Mouse (Mus musculus) forebrain, embryonic 15.5 days (tissue): Measurements from ENCODE around the gene B3galt6. TPM values are rescaled to one million over a fixed set of nuclear protein-coding genes. Genes with fewer than 3 reads are reported as not detected.

ENCODE experiments used
- ATAC-seq: fragments of 200-750 bp; cut with Nextera tagmentation; replicated peaks from 2 replicates; pipeline ENCODE4 v1.8.0; 2017; ENCODE audit warnings: mild to moderate bottlenecking, moderate TSS enrichment, moderate library complexity
- H3K27ac ChIP-seq: fragments of 300-500 bp; sonication (generic); replicated peaks from 2 replicates; pipeline ENCODE4 v1.5.1; 2015; ENCODE audit warnings: mild to moderate bottlenecking, inconsistent platforms
- H3K27me3 ChIP-seq: fragments of 300-500 bp; sonication (generic); 2 replicates; pipeline ENCODE4 v1.6.1; 2015; ENCODE audit warnings: inconsistent platforms
- H3K36me3 ChIP-seq: fragments of 300-500 bp; sonication (generic); 2 replicates; pipeline ENCODE4 v1.6.1; 2015; ENCODE audit warnings: mild to moderate bottlenecking, inconsistent platforms
- H3K4me1 ChIP-seq: fragments of 300-500 bp; sonication (generic); 2 replicates; pipeline ENCODE4 v1.6.1; 2015; ENCODE audit warnings: inconsistent platforms
- H3K4me2 ChIP-seq: fragments of 300-500 bp; sonication (generic); replicated peaks from 2 replicates; pipeline ENCODE4 v1.6.1; 2015; ENCODE audit warnings: mild to moderate bottlenecking, inconsistent platforms
- H3K4me3 ChIP-seq: fragments of 300-500 bp; sonication (generic); 2 replicates; pipeline ENCODE4 v1.5.1; 2015; ENCODE audit warnings: mild to moderate bottlenecking, inconsistent platforms
- H3K9ac ChIP-seq: fragments of 300-500 bp; sonication (generic); replicated peaks from 2 replicates; pipeline ENCODE4 v1.6.1; 2015; ENCODE audit warnings: mild to moderate bottlenecking, inconsistent platforms
- H3K9me3 ChIP-seq: fragments of 300-500 bp; sonication (generic); 2 replicates; pipeline ENCODE4 v1.6.1; 2016; ENCODE audit warnings: inconsistent platforms
- WGBS: fragments of 180-500 bp; shearing (Covaris S2); methylation state at CpG from one replicate; pipeline ENCODE4 v1.1.7; 2015; ENCODE audit warnings: mixed read lengths; 5-methylcytosine and 5-hydroxymethylcytosine counted together
- polyA plus RNA-seq: library from polyadenylated mRNA; unstranded; fragments of >200 nt; fragmentation: Nextera tagmentation; extraction: Ambion mirVana; gene quantifications from 2 replicates; pipeline ENCODE4 v1.2.1, GENCODE M21; 2015

B3galt6 gene
- polyA plus RNA-seq, 1 experiment from 2014 or later = 30.2 TPM

DNA sequence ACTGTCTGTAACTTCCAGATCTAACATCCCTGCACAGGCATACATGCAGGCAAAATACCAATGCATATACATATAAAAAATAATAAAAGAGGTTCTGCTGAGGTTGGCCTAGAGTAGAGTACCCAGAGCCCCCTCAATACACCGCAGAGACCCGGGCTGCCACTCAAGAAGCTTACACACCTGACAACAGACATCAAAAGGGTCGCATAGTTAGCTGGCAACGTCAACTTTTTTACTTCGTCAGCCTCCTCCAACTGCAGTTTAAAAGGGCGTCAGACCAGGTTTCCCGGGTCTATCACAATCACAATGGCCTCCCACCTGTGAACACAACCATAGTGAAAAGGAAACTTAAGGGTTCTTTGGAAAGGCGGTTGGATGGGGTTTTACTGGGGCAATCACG lies 31.1 kb upstream of the B3galt6 start:
- Histone ChIP-seq H3K9ac (no peak overlapping the region), H3K9me3 (no peaks in the 10 kb centered on the region), H3K4me3 (no peak overlapping the region), H3K4me1 (no peaks in the 10 kb centered on the region), H3K27ac (no peak overlapping the region), H3K27me3 (no peaks in the 10 kb centered on the region), H3K36me3 (0 out of 2 replicates have a peak, but pooled peaks cover 4% of the 10 kb centered on the region), H3K4me2 (no peak overlapping the region)
- no peak for ATAC-seq
- 81% methylated on average over 9 of the region's 9 CpGs for WGBS

DNA sequence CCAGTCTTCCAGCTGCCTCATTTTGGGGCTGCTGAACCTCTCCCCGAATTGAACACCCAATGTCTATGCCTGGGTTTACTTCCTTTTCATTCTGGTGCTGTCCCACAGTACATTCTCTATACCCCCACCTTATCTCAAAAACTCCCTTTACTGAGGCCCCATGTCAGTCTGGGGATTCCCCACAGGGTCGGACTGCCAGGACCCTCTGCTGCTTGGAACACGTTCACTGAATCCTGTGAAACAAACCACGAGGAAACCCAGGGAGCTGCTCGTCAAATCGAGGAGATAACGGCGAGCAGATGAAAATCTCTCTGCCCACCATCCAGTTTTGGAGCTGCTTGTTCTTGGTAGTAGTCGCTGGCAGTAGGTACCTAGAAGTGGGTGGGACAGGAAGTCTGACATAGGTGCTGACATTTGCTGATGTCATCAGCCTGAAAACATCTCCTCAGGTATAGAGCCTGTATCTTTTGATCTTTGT lies 29.5 kb upstream of the B3galt6 start:
- no peak for ATAC-seq
- 86% methylated on average over 9 of the region's 9 CpGs for WGBS

GRCm38 (mm10) chr4:156021381-156021780 lies 28.9 kb upstream of the B3galt6 start:
- Histone ChIP-seq H3K36me3 (no peaks in the 10 kb centered on the region), H3K4me1 (no peaks in the 10 kb centered on the region), H3K9me3 (no peaks in the 10 kb centered on the region), H3K4me3 (no peak overlapping the region), H3K27ac (no peak overlapping the region), H3K27me3 (no peaks in the 10 kb centered on the region), H3K4me2 (no peak overlapping the region), H3K9ac (no peak overlapping the region)
- no peak for ATAC-seq
- 86% methylated on average over 3 of the region's 3 CpGs for WGBS

More for the DNA sequence above, 29.5 kb upstream of the B3galt6 start:
- Histone ChIP-seq H3K27ac (no peak overlapping the region), H3K4me3 (no peak overlapping the region), H3K9ac (no peak overlapping the region), H3K27me3 (no peaks in the 10 kb centered on the region), H3K4me1 (no peaks in the 10 kb centered on the region), H3K36me3 (no peaks in the 10 kb centered on the region), H3K4me2 (no peak overlapping the region), H3K9me3 (no peaks in the 10 kb centered on the region)

GRCm38 (mm10) chr4:156019771-156020170 lies 27.3 kb upstream of the B3galt6 start:
- H3K27me3 ChIP-seq = no peaks in the 10 kb centered on the region
- no peaks in the 10 kb centered on the region for H3K9me3 ChIP-seq
- H3K9ac ChIP-seq = no peak overlapping the region
- no peak overlapping the region for H3K27ac ChIP-seq
- no peaks in the 10 kb centered on the region for H3K4me1 ChIP-seq
- peaks cover 5% of the 10 kb centered on the region; the same call in 1 of the 2 replicates for H3K36me3 ChIP-seq
- 90% methylated on average over 12 of the region's 12 CpGs for WGBS
- no peak overlapping the region for H3K4me3 ChIP-seq
- no peak for ATAC-seq
- no peak overlapping the region for H3K4me2 ChIP-seq

DNA sequence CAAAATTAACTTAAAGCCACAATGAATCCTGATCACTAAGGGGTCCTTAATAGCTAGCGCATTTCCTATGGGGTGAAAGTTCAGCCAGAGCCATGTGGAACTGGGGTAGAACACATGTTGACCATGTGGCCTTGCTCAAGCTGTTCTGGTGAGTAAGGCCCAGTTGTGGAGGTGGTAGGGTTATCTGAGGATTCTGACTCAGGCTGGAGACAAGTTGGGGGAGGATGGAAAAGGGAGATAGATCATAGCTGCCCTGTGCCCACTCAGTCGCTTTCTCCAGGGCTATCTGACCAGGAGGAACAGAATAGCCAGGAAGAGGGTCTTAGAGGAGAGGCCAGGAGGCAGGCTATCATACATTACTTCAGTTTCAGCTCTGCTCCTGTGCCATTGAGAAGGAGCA lies 22.0 kb upstream of the B3galt6 start:
- Histone ChIP-seq H3K9me3 (no peaks in the 10 kb centered on the region), H3K36me3 (peaks cover 35% of the 10 kb centered on the region), H3K4me1 (no peaks in the 10 kb centered on the region), H3K4me3 (no peak overlapping the region), H3K27me3 (no peaks in the 10 kb centered on the region), H3K4me2 (no peak overlapping the region), H3K27ac (no peak overlapping the region), H3K9ac (no peak overlapping the region)
- 90% methylated on average over 2 of the region's 2 CpGs for WGBS
- ATAC-seq = no peak

DNA sequence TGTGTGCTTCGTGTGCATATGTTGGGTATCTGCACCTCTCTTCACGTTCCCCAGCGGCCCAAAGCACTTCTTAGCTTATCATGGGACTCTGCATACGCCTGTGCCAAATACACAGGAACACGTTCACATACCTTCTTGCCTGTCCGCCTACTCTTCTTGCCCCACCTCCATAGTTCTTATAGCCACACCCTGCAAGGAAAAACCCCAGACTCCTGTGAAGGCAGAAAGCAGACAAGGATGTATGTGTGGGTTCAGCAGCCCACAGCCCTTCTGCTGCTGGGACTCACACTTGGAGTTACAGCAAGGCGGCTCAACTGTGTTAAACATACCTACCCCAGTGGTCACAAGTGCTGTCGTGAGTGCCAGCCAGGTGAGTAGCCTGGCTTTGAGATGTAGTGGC lies 21.2 kb upstream of the B3galt6 start, which contains the start of gene Tnfrsf4:
Tnfrsf4 (plus strand) TSS at position 207 of the 400 bp plus-strand sequence.
- H3K4me1 ChIP-seq = no peaks in the 10 kb centered on the region
- H3K9ac ChIP-seq = no peak within 1 kb of the TSS
- no peak within 1 kb of the TSS for H3K27ac ChIP-seq
- H3K9me3 ChIP-seq = no peaks in the 10 kb centered on the region
- 90% methylated on average over 8 of the region's 8 CpGs for WGBS
- no peak for ATAC-seq
- H3K27me3 ChIP-seq = no peaks in the 10 kb centered on the region
- H3K36me3 ChIP-seq = peaks cover 43% of the 10 kb centered on the region
- H3K4me2 ChIP-seq = no peak within 1 kb of the TSS
- no peak within 1 kb of the TSS for H3K4me3 ChIP-seq

GRCm38 (mm10) chr4:156008369-156008768 lies 15.9 kb upstream of the B3galt6 start:
- peaks cover 86% of the 10 kb centered on the region for H3K36me3 ChIP-seq
- H3K9me3 ChIP-seq = no peaks in the 10 kb centered on the region
- ATAC-seq = no peak
- H3K9ac ChIP-seq = no peak overlapping the region
- H3K27ac ChIP-seq = no peak overlapping the region
- 95% methylated on average over 4 of the region's 4 CpGs for WGBS
- no peaks in the 10 kb centered on the region for H3K27me3 ChIP-seq
- H3K4me2 ChIP-seq = no peak overlapping the region
- H3K4me1 ChIP-seq = no peaks in the 10 kb centered on the region
- H3K4me3 ChIP-seq = no peak overlapping the region

- 94% methylated on average over 3 of the region's 3 CpGs for WGBS
- ATAC-seq = no peak
- H3K9me3 ChIP-seq = no peaks in the 10 kb centered on the region
- H3K27me3 ChIP-seq = no peaks in the 10 kb centered on the region
- no peak overlapping the region for H3K4me2 ChIP-seq
- no peaks in the 10 kb centered on the region for H3K4me1 ChIP-seq
- peaks cover 89% of the 10 kb centered on the region for H3K36me3 ChIP-seq
- no peak overlapping the region for H3K9ac ChIP-seq
- H3K27ac ChIP-seq = no peak overlapping the region
- H3K4me3 ChIP-seq = no peak overlapping the region
Observed at GRCm38 (mm10) chr4:156004109-156004508, 11.7 kb upstream of the B3galt6 start.

DNA sequence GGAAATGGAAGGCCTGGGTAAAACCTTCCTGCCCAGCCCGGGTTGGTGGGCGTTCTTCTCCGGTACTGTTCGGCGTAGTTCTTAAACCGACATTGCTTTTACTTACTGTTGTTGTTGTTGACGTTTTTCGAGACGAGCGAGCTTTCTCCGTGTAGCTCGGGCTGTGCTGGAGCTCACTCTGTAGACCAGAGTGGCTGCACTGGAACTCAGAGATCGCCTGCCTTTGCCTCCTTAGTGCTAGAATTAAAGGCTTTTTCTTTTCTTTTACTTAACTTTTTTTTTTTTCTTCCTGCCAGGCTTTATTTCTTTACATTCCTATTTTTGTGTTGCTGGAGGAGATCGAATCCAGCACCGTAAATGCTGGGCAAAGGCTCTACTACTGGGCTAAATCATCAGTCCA lies 1.2 kb upstream of the B3galt6 start:
- Histone ChIP-seq H3K4me3 (peak overlapping the region; percentile 97), H3K27me3 (no peaks in the 10 kb centered on the region), H3K36me3 (peaks cover 23% of the 10 kb centered on the region), H3K4me1 (peaks cover 30% of the 10 kb centered on the region), H3K27ac (peak overlapping the region; percentile 98), H3K9me3 (no peaks in the 10 kb centered on the region), H3K4me2 (peak overlapping the region; percentile 71), H3K9ac (peak overlapping the region; percentile 88)
- 6% methylated on average over 15 of the region's 15 CpGs for WGBS
- ATAC-seq = 0 out of 2 replicates have a peak, but pooled peaks have one; percentile 0

DNA sequence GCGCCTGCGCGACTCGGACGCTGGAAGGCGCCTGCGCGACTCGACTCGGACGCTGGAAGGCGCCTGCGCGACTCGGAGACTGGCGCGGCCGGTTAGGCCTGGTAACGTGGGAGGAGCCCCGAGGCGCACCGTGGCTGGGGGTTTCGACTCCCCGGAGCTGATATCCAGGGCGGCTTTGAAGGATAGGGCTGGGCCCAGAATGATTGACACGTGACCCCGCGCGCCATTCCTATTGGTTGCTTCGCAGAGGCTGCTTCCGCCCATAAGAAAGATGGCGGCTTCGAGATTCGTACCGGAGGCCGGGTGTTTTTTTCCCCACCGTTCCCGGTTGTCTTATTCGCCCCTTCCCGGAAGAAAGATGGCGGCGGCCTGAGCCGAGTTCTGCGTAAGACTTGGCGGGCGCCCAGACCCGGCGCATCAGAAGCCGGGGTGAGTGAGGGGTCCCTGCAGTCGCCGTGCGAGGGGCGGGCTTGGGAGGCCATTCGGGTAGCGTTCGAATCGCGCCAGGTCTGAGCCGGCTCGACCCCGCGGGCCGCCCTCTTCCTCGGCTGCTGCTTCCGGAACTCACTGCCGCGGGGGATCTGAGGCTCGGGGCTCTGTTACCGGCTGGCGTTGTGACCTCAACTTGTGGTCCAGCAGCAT lies 578 bp upstream of the B3galt6 start:
- Histone ChIP-seq H3K9me3 (no peaks in the 10 kb centered on the region), H3K4me1 (peaks cover 30% of the 10 kb centered on the region), H3K27ac (peak overlapping the region; percentile 98), H3K9ac (peak overlapping the region; percentile 88), H3K4me3 (peak overlapping the region; percentile 97), H3K36me3 (peaks cover 18% of the 10 kb centered on the region), H3K4me2 (peak overlapping the region; percentile 71), H3K27me3 (no peaks in the 10 kb centered on the region)
- under 1% methylated on average over 70 of the region's 70 CpGs for WGBS
- peak; percentile 87 for ATAC-seq

- ATAC-seq = no peak; the same call in 1 of the 2 replicates
- peak overlapping the region; percentile 100 for H3K4me2 ChIP-seq
- WGBS = 27% methylated on average over 37 of the region's 37 CpGs
- H3K4me1 ChIP-seq = peaks cover 30% of the 10 kb centered on the region
- H3K27ac ChIP-seq = peak overlapping the region; percentile 98
- H3K9me3 ChIP-seq = no peaks in the 10 kb centered on the region
- H3K36me3 ChIP-seq = peaks cover 7% of the 10 kb centered on the region; the same call in 1 of the 2 replicates
- H3K27me3 ChIP-seq = no peaks in the 10 kb centered on the region
- peak overlapping the region; percentile 97 for H3K4me3 ChIP-seq
- peak overlapping the region; percentile 80 for H3K9ac ChIP-seq
Observed at GRCm38 (mm10) chr4:155991908-155992230, 580 bp downstream of the B3galt6 start.

DNA sequence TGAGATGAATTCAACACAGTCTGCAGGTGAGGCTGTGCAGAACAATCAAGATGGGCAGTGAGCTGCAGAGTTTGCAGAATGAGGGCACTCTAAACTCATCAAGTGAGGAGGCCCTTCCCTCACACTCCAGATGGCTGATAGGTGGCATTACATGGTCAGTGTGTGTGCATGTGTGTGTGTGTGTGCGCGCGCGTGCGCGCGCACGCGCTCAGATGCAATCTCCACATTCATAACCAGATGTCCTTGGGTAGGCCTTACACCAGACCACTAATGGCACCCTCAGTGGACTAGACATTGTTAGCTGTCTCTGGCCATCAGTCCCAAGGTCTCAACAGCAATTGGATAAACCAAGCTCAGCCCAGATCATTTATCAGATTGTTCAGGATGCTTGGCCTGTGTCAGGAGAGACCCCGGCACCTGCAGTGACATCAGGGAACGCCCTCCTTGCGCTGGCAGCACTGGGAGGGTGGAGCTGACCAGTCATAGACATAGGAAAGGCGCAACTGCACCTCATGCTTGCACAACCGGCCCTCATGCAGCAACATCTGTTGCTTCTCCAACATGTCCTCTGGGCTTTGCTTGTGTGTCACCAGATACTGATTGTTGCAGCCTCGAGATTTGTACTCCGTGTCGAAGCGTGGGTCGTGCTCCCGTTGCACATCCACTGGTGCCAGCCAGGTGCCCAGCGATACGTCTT lies 1.1 kb downstream of the B3galt6 start:
- Histone ChIP-seq H3K9me3 (no peaks in the 10 kb centered on the region), H3K4me3 (peak overlapping the region; percentile 97), H3K27me3 (no peaks in the 10 kb centered on the region), H3K36me3 (0 out of 2 replicates have a peak, but pooled peaks cover 7% of the 10 kb centered on the region), H3K4me2 (peak overlapping the region; percentile 100), H3K4me1 (peaks cover 30% of the 10 kb centered on the region), H3K27ac (peak overlapping the region; percentile 98), H3K9ac (peak overlapping the region; percentile 80)
- 88% methylated on average over 22 of the region's 22 CpGs for WGBS
- ATAC-seq = no peak
